Mouse (Mus musculus) heart, embryonic 14.5 days (tissue): ENCODE measurements around the gene Clip1. TPM values are rescaled to one million over a fixed set of nuclear protein-coding genes. Genes with fewer than 3 reads are reported as not detected.

Experiments used
- ATAC-seq: fragments of 200-750 bp; cut with Nextera tagmentation; 2 replicates; pipeline ENCODE4 v1.8.0; 2017; ENCODE audit warnings: low read depth, moderate TSS enrichment; ENCODE audit not compliant: insufficient number of reproducible peaks, insufficient read depth, low FRiP score
- H3K27ac ChIP-seq, 2 experiments: fragments of 200-500 bp in 1 of 2; fragments of 300-500 bp in 1 of 2; sonication (generic) in 1 of 2; replicated peaks in 1 of 2; 2 replicates each; pipeline ENCODE4 v1.5.1; 2012 to 2014; ENCODE audit warnings: low read depth in 2 of 2, low read length in 2 of 2, control low read depth in 1 of 2, mild to moderate bottlenecking in 1 of 2, mixed read lengths in 1 of 2; ENCODE audit not compliant: control insufficient read depth in 1 of 2, insufficient read depth in 1 of 2
- H3K27me3 ChIP-seq: fragments of 300-500 bp; sonication (generic); 2 replicates; pipeline ENCODE4 v1.6.1; 2014; ENCODE audit warnings: mild to moderate bottlenecking, low read length, control low read depth; ENCODE audit not compliant: control insufficient read depth, insufficient read depth
- H3K36me3 ChIP-seq: fragments of 300-500 bp; sonication (generic); 2 replicates; pipeline ENCODE4 v1.6.1; 2014; ENCODE audit warnings: mild to moderate bottlenecking, control low read depth, low read length, mixed read lengths; ENCODE audit not compliant: control insufficient read depth, insufficient read depth
- H3K4me1 ChIP-seq, 2 experiments: fragments of 200-500 bp in 1 of 2; fragments of 300-500 bp in 1 of 2; sonication (generic) in 1 of 2; 2 replicates each; pipeline ENCODE4 v1.6.1; 2012 to 2014; ENCODE audit warnings: low read length in 2 of 2, control low read depth in 1 of 2, mixed read lengths in 1 of 2; ENCODE audit not compliant: control insufficient read depth in 2 of 2, insufficient read depth in 2 of 2
- H3K4me2 ChIP-seq: fragments of 300-500 bp; sonication (generic); 2 replicates; pipeline ENCODE4 v1.6.1; 2014; ENCODE audit warnings: mild to moderate bottlenecking, low read length
- H3K4me3 ChIP-seq, 2 experiments: fragments of 200-500 bp in 1 of 2; fragments of 300-500 bp in 1 of 2; sonication (generic) in 1 of 2; 2 replicates each; pipeline ENCODE4 v1.5.1; 2012 to 2014; ENCODE audit warnings: low read length in 2 of 2, mild to moderate bottlenecking in 2 of 2, control low read depth in 1 of 2, low read depth in 1 of 2, moderate library complexity in 1 of 2; ENCODE audit not compliant: control insufficient read depth in 1 of 2, insufficient read depth in 1 of 2
- H3K9ac ChIP-seq: fragments of 300-500 bp; sonication (generic); 2 replicates; pipeline ENCODE4 v1.6.1; 2014; ENCODE audit warnings: mild to moderate bottlenecking, low read length
- H3K9me3 ChIP-seq: fragments of 300-500 bp; sonication (generic); 2 replicates; pipeline ENCODE4 v1.6.1; 2016; ENCODE audit warnings: low read length, control low read depth; ENCODE audit not compliant: control insufficient read depth
- WGBS: fragments of 180-500 bp; shearing (Covaris S2); extraction: QIAGEN DNeasy Blood & Tissue Kit; methylation state at CpG from one replicate; pipeline ENCODE4 v1.1.7; 2014; 5-methylcytosine and 5-hydroxymethylcytosine counted together
- polyA plus RNA-seq: library from polyadenylated mRNA; unstranded; fragments of >200 nt; fragmentation: Nextera tagmentation; extraction: Ambion mirVana; gene quantifications from 2 replicates; pipeline ENCODE4 v1.2.1, GENCODE M21; 2014

The Clip1 gene
- polyA plus RNA-seq, 1 experiment from 2014 or later = 50.5 TPM

DNA sequence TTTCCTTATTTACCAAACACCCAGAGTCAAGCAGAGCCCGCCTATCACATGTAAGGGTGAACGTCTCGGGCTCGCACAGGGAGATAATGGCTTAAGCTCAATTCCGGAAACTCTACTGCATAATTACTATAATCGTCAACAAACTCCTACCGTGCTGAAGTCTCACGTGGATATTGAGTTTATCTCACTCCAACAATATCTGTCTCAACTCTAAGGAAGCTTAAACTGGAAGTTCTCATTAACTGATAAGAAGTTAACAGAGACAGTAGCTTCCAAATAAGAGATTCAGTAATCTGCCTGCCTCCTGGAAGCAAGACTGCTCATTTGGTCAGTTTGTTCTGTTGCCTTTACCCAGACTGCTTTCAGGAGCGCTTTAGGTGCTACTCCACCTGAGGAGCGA, 53.2 kb downstream of the Clip1 start:
- no peak for ATAC-seq
- H3K4me3 ChIP-seq = no peak overlapping the region
- H3K9ac ChIP-seq = no peak overlapping the region
- WGBS = 72% methylated on average over 10 of the region's 10 CpGs
- H3K27me3 ChIP-seq = no peaks in the 10 kb centered on the region
- peaks cover 65% of the 10 kb centered on the region for H3K36me3 ChIP-seq
- no peak overlapping the region for H3K4me2 ChIP-seq
- H3K27ac ChIP-seq = no peak overlapping the region
- H3K4me1 ChIP-seq = peaks cover 2 to 8% of the 10 kb centered on the region in 2 experiments; a peak in 3 of 4 replicates
- H3K9me3 ChIP-seq = no peaks in the 10 kb centered on the region

- H3K4me1 ChIP-seq = peaks cover 2 to 8% of the 10 kb centered on the region in 2 experiments; a peak in 3 of 4 replicates
- 23% methylated on average over 8 of the region's 8 CpGs for WGBS
- H3K27me3 ChIP-seq = no peaks in the 10 kb centered on the region
- H3K9me3 ChIP-seq = no peaks in the 10 kb centered on the region
- peaks cover 69% of the 10 kb centered on the region for H3K36me3 ChIP-seq
- H3K4me2 ChIP-seq = no peak overlapping the region
- ATAC-seq = no peak
- no peak overlapping the region for H3K9ac ChIP-seq
- H3K27ac ChIP-seq = no peak overlapping the region
- H3K4me3 ChIP-seq = no peak overlapping the region
Measured at GRCm38 (mm10) chr5:123626631-123627030, 57.8 kb downstream of the Clip1 start.

- Histone ChIP-seq H3K9ac (no peak overlapping the region), H3K27ac (no peak overlapping the region), H3K36me3 (peaks cover 77% of the 10 kb centered on the region), H3K4me2 (no peak overlapping the region), H3K27me3 (no peaks in the 10 kb centered on the region), H3K4me1 (no peaks in the 10 kb centered on the region), H3K9me3 (no peaks in the 10 kb centered on the region), H3K4me3 (no peak overlapping the region)
- no peak for ATAC-seq
- 84% methylated on average over 13 of the region's 13 CpGs for WGBS
Measured at GRCm38 (mm10) chr5:123622421-123622820, 62.0 kb downstream of the Clip1 start.

GRCm38 (mm10) chr5:123618558-123618957, 65.9 kb downstream of the Clip1 start:
- Histone ChIP-seq H3K4me3 (no peak overlapping the region), H3K4me1 (no peaks in the 10 kb centered on the region), H3K27me3 (no peaks in the 10 kb centered on the region), H3K9me3 (no peaks in the 10 kb centered on the region), H3K27ac (no peak overlapping the region), H3K36me3 (peaks cover 89% of the 10 kb centered on the region), H3K4me2 (no peak overlapping the region), H3K9ac (no peak overlapping the region)
- ATAC-seq = no peak
- 52% methylated on average over 2 of the region's 2 CpGs for WGBS

GRCm38 (mm10) chr5:123614246-123614645, 70.2 kb downstream of the Clip1 start:
- Histone ChIP-seq H3K4me1 (no peaks in the 10 kb centered on the region), H3K27me3 (no peaks in the 10 kb centered on the region), H3K36me3 (peaks cover 92% of the 10 kb centered on the region), H3K4me2 (no peak overlapping the region), H3K27ac (no peak overlapping the region), H3K4me3 (no peak overlapping the region), H3K9me3 (no peaks in the 10 kb centered on the region), H3K9ac (no peak overlapping the region)
- WGBS = 91% methylated on average over 24 of the region's 24 CpGs
- no peak for ATAC-seq

GRCm38 (mm10) chr5:123609843-123610242, 74.6 kb downstream of the Clip1 start:
- Histone ChIP-seq H3K9ac (no peak overlapping the region), H3K27me3 (no peaks in the 10 kb centered on the region), H3K27ac (no peak overlapping the region), H3K36me3 (peaks cover 92% of the 10 kb centered on the region), H3K9me3 (no peaks in the 10 kb centered on the region), H3K4me2 (no peak overlapping the region), H3K4me1 (peaks cover 0 to 5% of the 10 kb centered on the region in 2 experiments; a peak in 2 of 4 replicates), H3K4me3 (no peak overlapping the region)
- ATAC-seq = no peak
- WGBS = 24% methylated on average over 4 of the region's 4 CpGs

DNA sequence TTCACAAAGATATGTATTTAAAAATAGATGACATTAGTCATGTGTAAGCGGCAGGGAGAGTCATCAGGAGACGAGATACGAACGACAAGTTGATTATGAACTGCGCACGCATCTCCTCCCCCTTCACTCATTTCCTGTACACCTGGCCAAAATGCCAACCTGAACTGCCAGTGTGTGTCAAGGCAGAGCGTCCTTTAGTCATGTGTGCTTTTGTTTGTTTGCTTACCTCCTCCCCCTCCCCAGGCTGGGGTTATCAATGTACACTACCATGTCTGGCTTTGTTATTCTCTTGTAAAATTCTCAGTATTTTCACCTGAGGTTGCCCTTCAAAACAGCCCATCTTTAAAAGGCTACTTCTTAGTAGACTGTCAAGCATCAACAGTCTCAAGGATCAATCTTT, 75.0 kb downstream of the Clip1 start:
- no peaks in the 10 kb centered on the region for H3K9me3 ChIP-seq
- H3K4me2 ChIP-seq = no peak overlapping the region
- H3K27ac ChIP-seq = no peak overlapping the region
- H3K9ac ChIP-seq = no peak overlapping the region
- peaks cover 3 to 5% of the 10 kb centered on the region in 2 experiments; a peak in 3 of 4 replicates for H3K4me1 ChIP-seq
- H3K4me3 ChIP-seq = no peak overlapping the region
- H3K27me3 ChIP-seq = no peaks in the 10 kb centered on the region
- peaks cover 90% of the 10 kb centered on the region for H3K36me3 ChIP-seq
- WGBS = 91% methylated on average over 7 of the region's 7 CpGs
- ATAC-seq = no peak

DNA sequence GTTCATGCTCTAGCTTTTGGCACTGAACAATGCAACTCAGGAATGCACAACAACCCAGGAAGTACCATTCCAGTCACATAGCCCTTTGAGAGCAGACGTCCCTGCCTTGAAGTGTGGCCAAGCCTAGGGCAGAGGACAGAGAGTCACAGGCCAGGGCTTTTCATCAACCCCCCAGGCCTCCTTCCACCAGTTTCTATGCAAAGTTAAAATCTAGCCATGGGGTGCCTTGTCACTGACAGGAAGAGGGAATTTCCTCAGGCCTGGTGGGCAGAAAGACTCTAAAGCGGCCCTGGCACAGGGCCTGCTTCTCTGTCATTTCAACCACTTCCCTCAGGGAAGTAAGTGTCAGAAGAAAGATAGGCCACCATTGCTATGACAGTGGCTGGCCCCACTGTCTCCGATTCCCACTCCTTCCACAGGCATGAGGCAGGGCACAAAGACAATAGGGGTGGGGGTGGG, 77.2 kb downstream of the Clip1 start:
- peak; percentile 29; the same call in 1 of the 2 replicates for ATAC-seq
- 54% methylated on average over 3 of the region's 3 CpGs for WGBS
- Histone ChIP-seq H3K9me3 (no peaks in the 10 kb centered on the region), H3K9ac (no peak overlapping the region), H3K4me3 (no peak overlapping the region), H3K27ac (peak overlapping the region; percentile 42 to 57; a peak in 3 of 4 replicates), H3K36me3 (peaks cover 81% of the 10 kb centered on the region), H3K27me3 (no peaks in the 10 kb centered on the region), H3K4me2 (no peak overlapping the region), H3K4me1 (peaks cover 5 to 8% of the 10 kb centered on the region in 2 experiments; a peak in 3 of 4 replicates)
